Mouse (Mus musculus) kidney, adult 2 months (tissue): ENCODE measurements around the gene Nceh1.

Experiments used
- CTCF ChIP-seq: fragments of 200-500 bp; conservative IDR thresholded peaks from 2 replicates; pipeline ENCODE4 v1.5.1; 2011; ENCODE audit warnings: low read depth, mild to moderate bottlenecking, control low read depth, low read length, moderate library complexity, mixed read lengths; ENCODE audit not compliant: insufficient read depth, insufficient read length
- POLR2A ChIP-seq: fragments of 200-500 bp; IDR thresholded peaks from one replicate; pipeline ENCODE4 v1.6.1; 2011; ENCODE audit warnings: low read depth, low read length, control low read depth

- TF ChIP-seq POLR2A (peak; percentile 44), CTCF (no peak)
These were observed 134.0 kb downstream of the Nceh1 start, which contains the start of gene Tnfsf10 for GRCm38 (mm10) chr3:27316559-27317287.
